Mouse (Mus musculus) neural tube, embryonic 14.5 days (tissue): Measurements from ENCODE around the gene Rngtt. TPM values are rescaled to one million over a fixed set of nuclear protein-coding genes. Genes with fewer than 3 reads are reported as not detected.
A peak's percentile ranks its signal among the peaks of the same experiment; 100 is the strongest.
"Not testable (repeated sequence)": the region's sequence is repeated elsewhere in the genome, so short reads cannot be mapped to it uniquely, and the experiment has no call there.

ENCODE experiments used
- ATAC-seq: fragments of 200-750 bp; cut with Nextera tagmentation; 2 replicates; pipeline ENCODE4 v1.8.0; 2017; ENCODE audit warnings: low read depth, mild to moderate bottlenecking, moderate TSS enrichment, moderate library complexity
- H3K27ac ChIP-seq: fragments of 300-500 bp; sonication (generic); 2 replicates; pipeline ENCODE4 v1.5.1; 2014; ENCODE audit warnings: low read depth, mild to moderate bottlenecking, control low read depth, low read length, moderate library complexity, mixed read lengths
- H3K27me3 ChIP-seq: fragments of 300-500 bp; sonication (generic); 2 replicates; pipeline ENCODE4 v1.6.1; 2014; ENCODE audit warnings: low read length; ENCODE audit not compliant: control insufficient read depth, insufficient read depth
- H3K36me3 ChIP-seq: fragments of 300-500 bp; sonication (generic); 2 replicates; pipeline ENCODE4 v1.6.1; 2014; ENCODE audit warnings: low read length, mixed read lengths; ENCODE audit not compliant: control insufficient read depth, insufficient read depth
- H3K4me1 ChIP-seq: fragments of 300-500 bp; sonication (generic); 2 replicates; pipeline ENCODE4 v1.6.1; 2014; ENCODE audit warnings: low read length; ENCODE audit not compliant: control insufficient read depth, insufficient read depth
- H3K4me2 ChIP-seq: fragments of 300-500 bp; sonication (generic); 2 replicates; pipeline ENCODE4 v1.6.1; 2014; ENCODE audit warnings: mild to moderate bottlenecking, low read depth, low read length, control low read depth
- H3K4me3 ChIP-seq: fragments of 300-500 bp; sonication (generic); 2 replicates; pipeline ENCODE4 v1.5.1; 2014; ENCODE audit warnings: low read depth, low read length, control low read depth, mixed read lengths
- H3K9ac ChIP-seq: fragments of 300-500 bp; sonication (generic); replicated peaks from 2 replicates; pipeline ENCODE4 v1.6.1; 2014; ENCODE audit warnings: low read depth, mild to moderate bottlenecking, control low read depth, low read length, mixed read lengths
- H3K9me3 ChIP-seq: fragments of 300-500 bp; sonication (generic); 2 replicates; pipeline ENCODE4 v1.6.1; 2016; ENCODE audit warnings: low read length; ENCODE audit not compliant: control insufficient read depth
- WGBS: fragments of 180-500 bp; shearing (Covaris S2); extraction: QIAGEN DNeasy Blood & Tissue Kit; methylation state at CpG from one replicate; pipeline ENCODE4 v1.1.7; 2014; 5-methylcytosine and 5-hydroxymethylcytosine counted together
- polyA plus RNA-seq: library from polyadenylated mRNA; unstranded; fragments of >200 nt; fragmentation: Nextera tagmentation; extraction: Ambion mirVana; gene quantifications from 2 replicates; pipeline ENCODE4 v1.2.1, GENCODE M21; 2014

Rngtt gene
- polyA plus RNA-seq, 1 experiment from 2014 or later: 24.2 TPM

DNA sequence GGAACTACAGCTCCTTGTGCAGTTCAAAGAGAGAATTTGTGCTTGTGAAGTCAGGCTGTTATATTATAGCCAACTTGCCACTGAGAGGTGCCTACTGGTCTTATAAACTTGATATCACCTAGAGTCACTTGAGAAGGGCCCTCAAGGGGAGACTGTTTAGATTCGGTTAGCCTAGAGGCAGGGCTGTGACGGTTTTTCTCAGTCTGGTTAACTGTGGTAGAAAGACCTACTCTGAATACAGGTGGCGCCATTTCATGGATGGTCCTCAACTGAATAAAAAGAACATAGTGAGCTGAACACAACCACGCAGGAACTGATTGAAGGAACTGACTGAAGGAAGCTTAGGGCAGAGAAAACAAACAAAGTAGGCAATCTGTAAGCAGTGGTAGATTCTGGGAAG, 3.0 kb upstream of the Rngtt start:
- 66% methylated on average over 4 of the region's 4 CpGs for WGBS
- Histone ChIP-seq H3K4me2 (no peak overlapping the region), H3K9me3 (no peaks in the 10 kb centered on the region), H3K4me3 (no peak overlapping the region), H3K4me1 (peaks cover 11% of the 10 kb centered on the region), H3K36me3 (no peaks in the 10 kb centered on the region), H3K9ac (no peak overlapping the region), H3K27ac (no peak overlapping the region), H3K27me3 (no peaks in the 10 kb centered on the region)
- no peak for ATAC-seq

DNA sequence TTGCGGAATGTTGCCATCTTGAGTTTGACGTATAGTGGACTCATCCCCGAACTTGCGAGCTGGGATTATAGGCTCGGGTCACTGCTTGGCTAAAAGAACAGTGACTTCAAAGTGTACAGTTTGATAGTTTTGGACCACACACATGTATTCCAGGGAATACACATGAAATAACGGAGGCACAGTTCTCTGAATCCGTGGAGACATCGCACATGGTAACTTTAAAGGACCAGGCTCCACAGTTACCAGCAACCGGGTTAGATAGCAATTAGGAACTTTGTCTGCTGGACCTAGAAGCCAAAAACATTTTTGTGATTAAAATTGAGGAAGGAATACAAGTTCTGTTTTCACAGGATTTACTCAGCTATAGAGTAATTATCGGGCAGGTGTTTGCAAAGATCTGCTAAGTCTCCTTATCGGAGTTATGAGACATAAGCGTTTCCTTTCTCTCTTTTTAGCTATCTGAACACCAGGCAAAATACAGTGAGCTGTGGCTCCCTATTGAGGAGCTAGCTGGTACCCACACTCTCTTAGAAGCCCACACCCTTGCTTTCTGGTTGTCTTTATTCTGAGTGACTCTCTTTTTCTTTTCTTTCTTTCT, 828 bp downstream of the Rngtt start:
- Histone ChIP-seq H3K4me3 (peak overlapping the region; percentile 59), H3K4me1 (peaks cover 11% of the 10 kb centered on the region), H3K27ac (no peak overlapping the region), H3K36me3 (no peaks in the 10 kb centered on the region), H3K9me3 (no peaks in the 10 kb centered on the region), H3K4me2 (peak overlapping the region; percentile 61), H3K9ac (peak overlapping the region; percentile 68), H3K27me3 (no peaks in the 10 kb centered on the region)
- no peak for ATAC-seq
- 21% methylated on average over 12 of the region's 12 CpGs for WGBS

DNA sequence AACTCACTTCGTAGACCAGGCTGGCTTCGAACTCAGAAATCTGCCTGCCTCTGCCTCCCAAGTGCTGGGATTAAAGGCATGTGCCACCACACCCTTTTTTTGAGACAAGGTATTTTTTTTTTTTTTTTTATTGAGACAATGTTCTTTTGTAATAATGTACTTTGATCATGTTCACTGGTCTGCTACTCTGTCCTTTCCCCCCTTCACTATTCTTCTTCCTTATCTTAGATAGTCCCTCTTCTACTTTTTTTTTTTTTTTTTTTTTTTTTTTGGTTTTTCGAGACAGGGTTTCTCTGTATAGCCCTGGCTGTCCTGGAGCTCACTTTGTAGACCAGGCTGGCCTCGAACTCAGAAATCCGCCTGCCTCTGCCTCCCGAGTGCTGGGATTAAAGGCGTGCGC, 4.0 kb downstream of the Rngtt start:
- not testable (repeated sequence) for H3K4me3 ChIP-seq, H3K27me3 ChIP-seq, H3K9me3 ChIP-seq, H3K4me2 ChIP-seq, H3K9ac ChIP-seq, H3K36me3 ChIP-seq, H3K27ac ChIP-seq, ATAC-seq
- peaks cover 11% of the 10 kb centered on the region for H3K4me1 ChIP-seq
- WGBS: 100% methylated on average over 5 of the region's 8 CpGs

DNA sequence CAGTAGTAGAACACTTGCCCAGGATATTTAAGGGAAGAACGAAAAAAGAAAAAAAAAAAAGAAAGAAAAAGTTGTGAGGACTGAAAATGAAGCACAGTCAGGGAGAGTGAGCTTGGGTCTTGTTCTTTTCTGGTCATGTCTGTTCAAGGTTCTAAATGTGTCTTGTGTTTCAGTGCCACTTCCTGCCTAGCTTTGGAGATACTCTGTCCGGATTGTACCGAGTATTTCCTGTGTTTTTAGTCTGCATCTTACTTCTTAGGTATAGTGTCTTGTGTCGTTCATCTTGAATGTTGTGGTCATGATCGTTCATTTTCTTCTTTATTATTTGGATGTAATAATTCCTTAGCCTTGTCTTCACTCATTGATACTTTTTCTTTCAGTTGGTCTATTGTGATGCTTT, 5.7 kb downstream of the Rngtt start:
- Histone ChIP-seq H3K9ac (no peak overlapping the region), H3K36me3 (no peaks in the 10 kb centered on the region), H3K27me3 (no peaks in the 10 kb centered on the region), H3K4me2 (no peak overlapping the region), H3K9me3 (no peaks in the 10 kb centered on the region), H3K4me1 (peaks cover 9% of the 10 kb centered on the region), H3K4me3 (no peak overlapping the region), H3K27ac (no peak overlapping the region)
- 92% methylated on average over 5 of the region's 5 CpGs for WGBS
- no peak for ATAC-seq

DNA sequence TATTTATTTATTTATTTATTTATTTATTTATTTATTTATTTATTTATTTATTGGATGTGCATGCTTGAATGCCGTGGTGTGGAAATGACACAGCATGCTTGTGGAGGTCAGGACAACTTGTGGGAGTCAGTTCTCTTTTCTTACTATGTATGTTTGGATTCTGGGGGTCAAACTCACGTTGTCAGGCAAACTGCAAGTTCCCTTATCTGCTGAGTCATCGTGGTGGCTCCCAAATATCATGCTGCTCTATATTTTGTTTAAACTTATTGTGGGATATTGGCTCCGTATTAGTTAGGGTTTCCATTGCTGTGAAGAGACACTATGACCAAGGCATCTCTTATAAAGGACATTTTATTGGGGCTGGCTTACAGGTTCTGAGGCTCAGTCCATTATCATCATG, 21.0 kb downstream of the Rngtt start:
- 98% methylated on average over 4 of the region's 4 CpGs for WGBS
- no peak overlapping the region for H3K4me2 ChIP-seq

DNA sequence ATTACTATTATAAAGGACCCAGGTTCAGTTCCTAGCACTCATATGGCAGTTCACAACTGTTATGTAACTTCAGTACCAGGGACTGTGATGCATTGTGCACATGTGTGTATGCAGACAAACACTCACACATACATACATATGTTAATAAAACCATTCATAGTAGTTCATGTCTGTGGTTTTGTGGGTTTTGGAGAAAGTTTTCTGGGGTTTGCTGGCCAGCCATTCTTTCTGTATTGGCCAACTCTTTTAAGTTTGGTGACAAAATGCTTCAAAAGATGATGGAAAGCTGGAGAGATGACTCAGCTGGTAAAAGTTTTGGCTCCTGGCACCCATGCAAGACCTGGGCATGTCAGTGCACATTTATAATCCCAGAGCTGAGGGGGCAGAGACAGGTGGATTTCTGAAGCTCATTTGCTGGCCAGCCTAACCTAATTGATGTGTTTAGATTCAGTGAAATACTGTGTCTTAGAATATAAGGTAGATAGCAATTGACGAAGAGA, 22.9 kb downstream of the Rngtt start:
- ATAC-seq: no peak
- Histone ChIP-seq H3K27ac (no peak overlapping the region), H3K4me1 (no peaks in the 10 kb centered on the region), H3K36me3 (peaks cover 8% of the 10 kb centered on the region; the same call in 1 of the 2 replicates), H3K4me3 (no peak overlapping the region), H3K9ac (no peak overlapping the region), H3K9me3 (no peaks in the 10 kb centered on the region), H3K4me2 (no peak overlapping the region), H3K27me3 (no peaks in the 10 kb centered on the region)
- WGBS: 97% methylated on average over 1 of the region's 1 CpGs

More for the DNA sequence above, 21.0 kb downstream of the Rngtt start:
- H3K27ac ChIP-seq: no peak overlapping the region
- no peak for ATAC-seq
- no peaks in the 10 kb centered on the region for H3K9me3 ChIP-seq
- no peak overlapping the region for H3K9ac ChIP-seq
- no peaks in the 10 kb centered on the region for H3K27me3 ChIP-seq
- H3K4me3 ChIP-seq: no peak overlapping the region
- H3K4me1 ChIP-seq: no peaks in the 10 kb centered on the region
- peaks cover 8% of the 10 kb centered on the region; the same call in 1 of the 2 replicates for H3K36me3 ChIP-seq

DNA sequence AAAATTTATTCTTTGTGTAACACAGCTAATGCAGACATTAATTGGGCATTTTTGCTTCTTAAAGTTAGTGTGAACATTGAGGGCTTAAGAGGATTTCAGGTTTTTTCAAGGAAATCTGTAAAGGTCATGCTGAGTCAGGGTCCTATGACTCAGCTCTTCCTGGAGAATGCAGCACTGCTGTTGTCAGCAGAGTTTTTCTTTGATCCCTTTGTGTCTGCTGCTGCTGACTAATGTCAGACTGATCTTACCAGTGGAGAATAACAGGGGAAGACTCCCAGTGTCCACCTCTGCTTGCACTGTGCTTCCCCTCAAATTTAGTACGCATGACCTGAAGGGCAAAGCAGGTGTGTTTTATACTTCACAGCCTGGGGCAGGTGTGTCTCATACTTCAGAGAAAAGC, 27.9 kb downstream of the Rngtt start:
- Histone ChIP-seq H3K4me2 (no peak overlapping the region), H3K9ac (no peak overlapping the region), H3K27me3 (no peaks in the 10 kb centered on the region), H3K27ac (no peak overlapping the region), H3K9me3 (no peaks in the 10 kb centered on the region), H3K4me3 (no peak overlapping the region), H3K4me1 (no peaks in the 10 kb centered on the region), H3K36me3 (peaks cover 7% of the 10 kb centered on the region; the same call in 1 of the 2 replicates)
- ATAC-seq: no peak
- WGBS: 86% methylated on average over 1 of the region's 1 CpGs

DNA sequence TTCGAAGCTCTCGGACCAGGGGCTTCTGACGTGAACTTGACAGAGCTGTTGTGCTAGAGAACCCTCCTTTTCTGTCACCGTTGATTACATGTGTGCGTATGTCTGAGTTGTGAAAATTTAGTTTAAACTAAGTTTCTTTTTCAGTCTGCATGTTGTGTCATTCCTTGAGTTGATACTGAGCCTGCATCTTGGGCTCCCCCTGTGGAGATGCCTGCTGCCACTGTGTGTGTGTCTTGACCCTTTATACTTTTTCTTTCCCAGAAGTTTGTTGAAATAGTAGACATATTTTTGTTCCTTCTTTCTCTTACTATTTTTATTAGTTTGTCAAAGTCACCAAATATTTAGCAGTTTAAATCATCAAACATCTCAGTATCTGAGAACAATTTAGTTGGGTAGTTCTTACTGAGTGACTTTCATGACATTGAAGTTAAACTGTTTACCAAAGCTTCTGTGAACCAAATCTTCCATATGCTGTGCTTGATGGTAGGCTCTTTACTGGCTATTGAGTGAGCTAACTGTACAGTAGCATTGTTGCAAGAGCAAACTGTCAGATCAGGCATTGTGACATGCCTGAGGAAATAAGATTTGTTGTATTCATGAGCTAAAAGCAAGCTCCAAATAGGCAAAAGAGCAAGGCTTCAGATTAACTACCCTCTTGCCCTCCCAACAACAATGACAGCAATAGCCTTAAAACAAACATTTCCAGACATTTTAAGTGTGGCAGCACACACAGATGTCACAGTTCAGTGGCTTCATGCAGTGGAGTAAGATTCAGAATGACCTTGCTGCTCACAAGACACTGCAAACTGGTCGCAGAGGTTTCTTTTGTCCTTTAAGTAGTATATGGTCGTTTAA, 33.0 kb downstream of the Rngtt start:
- Histone ChIP-seq H3K27me3 (no peaks in the 10 kb centered on the region), H3K36me3 (peaks cover 4% of the 10 kb centered on the region; the same call in 1 of the 2 replicates), H3K4me2 (no peak overlapping the region), H3K4me1 (no peaks in the 10 kb centered on the region), H3K9ac (no peak overlapping the region), H3K9me3 (no peaks in the 10 kb centered on the region), H3K4me3 (no peak overlapping the region), H3K27ac (no peak overlapping the region)
- no peak for ATAC-seq
- WGBS: 85% methylated on average over 7 of the region's 7 CpGs

DNA sequence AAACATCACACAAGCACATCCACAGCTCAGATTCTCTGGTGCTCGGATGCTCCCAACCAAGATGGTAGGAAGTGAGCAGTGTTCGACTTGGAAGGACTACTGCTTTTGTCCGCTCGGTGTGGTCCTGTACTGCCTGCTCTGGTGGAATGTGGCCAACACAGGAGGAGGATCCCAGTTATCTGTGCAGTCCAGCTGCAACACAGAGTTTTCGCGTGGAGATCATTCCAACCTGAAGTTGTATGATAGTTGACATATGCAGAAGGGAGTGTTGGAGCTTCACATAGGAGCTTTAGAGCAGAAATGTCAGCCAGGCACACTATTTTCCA, 33.6 kb downstream of the Rngtt start:
- no peak for ATAC-seq
- no peak overlapping the region for H3K9ac ChIP-seq
- H3K4me1 ChIP-seq: no peaks in the 10 kb centered on the region
- 89% methylated on average over 6 of the region's 6 CpGs for WGBS
- H3K27ac ChIP-seq: no peak overlapping the region
- H3K4me2 ChIP-seq: no peak overlapping the region
- H3K27me3 ChIP-seq: no peaks in the 10 kb centered on the region
- H3K4me3 ChIP-seq: no peak overlapping the region
- H3K9me3 ChIP-seq: no peaks in the 10 kb centered on the region
- peaks cover 2% of the 10 kb centered on the region; the same call in 1 of the 2 replicates for H3K36me3 ChIP-seq
